Comparison of ENCODE assay signal across 9 mouse cellular contexts in the genomic region with DNA sequence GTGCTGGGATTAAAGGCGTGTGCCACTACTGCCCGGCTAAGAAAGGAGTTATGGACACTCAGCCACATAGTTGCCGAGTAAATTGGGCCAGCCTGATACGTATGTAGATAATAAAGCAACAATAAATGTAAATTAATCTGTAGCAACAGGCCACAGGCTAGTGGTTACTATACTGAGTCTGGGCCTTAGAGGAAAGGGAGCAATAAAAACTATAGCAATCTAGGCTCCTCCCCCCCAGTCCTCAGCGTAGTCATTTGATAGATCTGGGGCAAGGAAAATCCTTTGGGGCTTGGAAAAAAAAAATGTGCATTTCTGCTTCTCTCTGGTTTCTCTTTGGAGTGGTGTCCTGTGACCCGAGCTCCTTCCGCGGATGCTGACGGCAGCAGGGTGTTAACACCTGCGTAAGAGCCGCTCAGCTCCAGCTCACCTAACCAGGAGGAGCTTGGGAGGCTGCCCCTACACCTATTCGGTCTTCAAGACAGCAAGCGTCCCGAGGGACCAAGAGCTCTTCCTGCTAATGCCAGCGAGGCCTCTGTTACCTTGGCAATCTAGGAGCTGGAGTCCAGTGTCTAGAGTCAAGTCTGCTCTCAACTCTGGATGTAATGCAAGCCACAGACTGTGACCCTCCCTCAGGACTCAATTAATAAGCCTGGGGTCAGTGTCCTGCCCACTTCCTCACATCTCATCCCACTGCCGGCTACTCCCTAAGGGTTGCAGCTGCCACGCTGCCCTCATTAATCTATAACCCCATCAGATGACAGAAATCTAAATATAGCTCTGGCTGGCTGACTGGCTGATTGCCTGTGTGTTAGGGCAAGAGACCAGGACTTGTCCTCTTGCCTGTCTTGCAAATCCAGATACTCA. TPM values are rescaled to one million over a fixed set of nuclear protein-coding genes. Genes with fewer than 3 reads are reported as not detected.
A peak's percentile ranks its signal among the peaks of the same experiment; 100 is the strongest.
DNase-seq lines count a peak whose midpoint lies in the region; ATAC-seq lines count a peak whose summit lies in the region.
"Had no signal": no experiment of that assay in that cellular context is flagged by ENCODE, and none has a peak within 500 bp of the region (broad histone marks: within the 10 kb centered on the region; RNA-seq: fewer than 3 reads in every experiment).

No protein-coding gene starts in this region.

- no peaks in the 10 kb centered on the region for H3K36me3 ChIP-seq in limb, embryonic 12.5 days
- no peaks in the 10 kb centered on the region for H3K36me3 ChIP-seq in limb, embryonic 10.5 days
- no peaks in the 10 kb centered on the region for H3K36me3 ChIP-seq in forebrain, embryonic 16.5 days (ENCODE audit: control insufficient read depth, insufficient read depth)
- H3K36me3 ChIP-seq: G1E had no signal

- no peak for DNase-seq in limb, embryonic 10.5 days (ENCODE audit: low spot score)
- DNase-seq in embryo, embryonic 10 days (ENCODE audit: low spot score): peak; percentile 43
- peak; percentile 83 for DNase-seq in kidney, adult 11 months
- DNase-seq in lung, postnatal 14 days: peak; percentile 47
- DNase-seq in left cerebral cortex, postnatal 10 days (ENCODE audit: extremely low spot score in 1 of 2, low spot score in 2 of 2): no peak
- DNase-seq in frontal cortex, postnatal 25 days (ENCODE audit: low spot score in 2 of 2): no peak

- H3K27ac ChIP-seq in limb, embryonic 12.5 days: no peak overlapping the region
- no peak overlapping the region for H3K27ac ChIP-seq in limb, embryonic 10.5 days
- H3K27ac ChIP-seq in forebrain, embryonic 16.5 days (ENCODE audit: low read length): no peak overlapping the region

- no peaks in the 10 kb centered on the region for H3K9me3 ChIP-seq in limb, embryonic 12.5 days
- H3K9me3 ChIP-seq in limb, embryonic 10.5 days (replicated peaks): no peaks in the 10 kb centered on the region
- H3K9me3 ChIP-seq in forebrain, embryonic 16.5 days (ENCODE audit: control insufficient read depth, low read length): no peaks in the 10 kb centered on the region
- H3K9me3 ChIP-seq: G1E had no signal

- H3K4me2 ChIP-seq in limb, embryonic 12.5 days: peak overlapping the region; percentile 27; the same call in 1 of the 2 replicates
- no peak overlapping the region for H3K4me2 ChIP-seq in forebrain, embryonic 16.5 days (ENCODE audit: low read length)

- no peaks in the 10 kb centered on the region for H3K27me3 ChIP-seq in limb, embryonic 12.5 days
- H3K27me3 ChIP-seq in limb, embryonic 10.5 days (ENCODE audit: low read depth, poor library complexity, severe bottlenecking): no peaks in the 10 kb centered on the region
- H3K27me3 ChIP-seq in forebrain, embryonic 16.5 days (replicated peaks; ENCODE audit: control insufficient read depth, insufficient read depth, low read length): no peaks in the 10 kb centered on the region

- H3K9ac ChIP-seq in limb, embryonic 12.5 days (replicated peaks): no peak overlapping the region
- no peak overlapping the region for H3K9ac ChIP-seq in forebrain, embryonic 16.5 days (replicated peaks; ENCODE audit: low read depth, low read length)

- no peak overlapping the region for H3K4me3 ChIP-seq in limb, embryonic 12.5 days (replicated peaks)
- no peak overlapping the region for H3K4me3 ChIP-seq in limb, embryonic 10.5 days
- H3K4me3 ChIP-seq in forebrain, embryonic 16.5 days (replicated peaks; ENCODE audit: low read length): no peak overlapping the region

- no peak for ATAC-seq in limb, embryonic 12.5 days (ENCODE audit: insufficient number of reproducible peaks, insufficient read depth, low FRiP score, low TSS enrichment, low read depth)
- no peak for ATAC-seq in forebrain, embryonic 16.5 days

- intact Hi-C loops in left cerebral cortex, postnatal 10 days (cut with DNase I): no loop called here

- WGBS in limb, embryonic 12.5 days: 46% methylated on average over 17 of the region's 17 CpGs
- WGBS in limb, embryonic 10.5 days: 54% methylated on average over 17 of the region's 17 CpGs
- 65% methylated on average over 17 of the region's 17 CpGs for WGBS in forebrain, embryonic 16.5 days

- H3K4me1 ChIP-seq in limb, embryonic 12.5 days (replicated peaks): peaks cover 13% of the 10 kb centered on the region
- peaks cover 9% of the 10 kb centered on the region for H3K4me1 ChIP-seq in limb, embryonic 10.5 days
- H3K4me1 ChIP-seq in forebrain, embryonic 16.5 days (replicated peaks; ENCODE audit: control insufficient read depth, insufficient read depth, low read length): no peaks in the 10 kb centered on the region

RNA-seq across cellular contexts. Expression of a gene that starts 9.6 kb away (rescaled TPM):
- not detected in 2 replicates for polyA plus RNA-seq in limb, embryonic 12.5 days (2016; fragmentation: Nextera tagmentation; extraction: Ambion mirVana)
- 0.18 TPM in 1 of 2 replicates, not detected in the other for polyA plus RNA-seq in limb, embryonic 10.5 days (2016; fragmentation: Nextera tagmentation; extraction: Ambion mirVana)
- polyA plus RNA-seq in forebrain, embryonic 16.5 days (2015; fragmentation: Nextera tagmentation; extraction: Ambion mirVana): not detected in 2 replicates
- not detected for total RNA-seq in left cerebral cortex, postnatal 10 days (2021)
- total RNA-seq: G1E had no signal
- polyA plus RNA-seq: G1E had no signal

RNA-seq across cellular contexts. Expression of a gene that starts 22.6 kb away (rescaled TPM):
- 36.9 and 38.0 TPM in 2 replicates for polyA plus RNA-seq in limb, embryonic 12.5 days (2016; fragmentation: Nextera tagmentation; extraction: Ambion mirVana)
- polyA plus RNA-seq in limb, embryonic 10.5 days (2016; fragmentation: Nextera tagmentation; extraction: Ambion mirVana): 28.1 and 33.1 TPM in 2 replicates
- 77.9 and 82.8 TPM in 2 replicates for polyA plus RNA-seq in forebrain, embryonic 16.5 days (2015; fragmentation: Nextera tagmentation; extraction: Ambion mirVana)
- total RNA-seq in left cerebral cortex, postnatal 10 days (2021): 100 to 1,000 TPM; 113 to 115 TPM

RNA-seq across cellular contexts. Expression of a gene that starts 58.0 kb away (rescaled TPM):
- polyA plus RNA-seq in limb, embryonic 12.5 days (2016; fragmentation: Nextera tagmentation; extraction: Ambion mirVana): 6.8 and 7.2 TPM in 2 replicates
- 3.0 and 5.1 TPM in 2 replicates for polyA plus RNA-seq in limb, embryonic 10.5 days (2016; fragmentation: Nextera tagmentation; extraction: Ambion mirVana)
- polyA plus RNA-seq in forebrain, embryonic 16.5 days (2015; fragmentation: Nextera tagmentation; extraction: Ambion mirVana): 18.2 and 18.9 TPM in 2 replicates
- total RNA-seq in left cerebral cortex, postnatal 10 days (2021): 10 to 100 TPM; 13.8 to 15.8 TPM

Comparison
In these comparisons a context has a peak if more than half of its experiments do, and no peak if none do; other contexts are left out.
1. DNase-seq: peak in embryo, embryonic 10 days (single experiment), kidney, adult 11 months (single experiment) and lung, postnatal 14 days (single experiment); none in limb, embryonic 10.5 days (single experiment), left cerebral cortex, postnatal 10 days (0 of 2) and frontal cortex, postnatal 25 days (0 of 2).